In genomic region chr19:28743176-28743793, GRCm38 (mm10) we compare ENCODE assay signal across 9 mouse cellular contexts.
A peak's percentile ranks its signal among the peaks of the same experiment; 100 is the strongest.
DNase-seq lines count a peak whose midpoint lies in the region; ATAC-seq and TF ChIP-seq lines count a peak whose summit lies in the region.
"Had no signal": no experiment of that assay in that cellular context is flagged by ENCODE, and none has a peak within 500 bp of the region (broad histone marks: within the 10 kb centered on the region; RNA-seq: fewer than 3 reads in every experiment).

No protein-coding gene starts in this region.

- 72% methylated on average over 5 of the region's 5 CpGs for WGBS in limb, embryonic 14.5 days
- 91% methylated on average over 5 of the region's 5 CpGs for WGBS in limb, embryonic 10.5 days

- ATAC-seq in limb, embryonic 14.5 days (ENCODE audit: low FRiP score, low read depth) = no peak
- ATAC-seq in CD4-positive, CD25-positive, alpha-beta regulatory T cell, adult 4 months = no peak

- no peaks in the 10 kb centered on the region for H3K9me3 ChIP-seq in limb, embryonic 14.5 days (ENCODE audit: control insufficient read depth, low read length)
- H3K9me3 ChIP-seq in limb, embryonic 10.5 days (replicated peaks) = no peaks in the 10 kb centered on the region
- H3K9me3 ChIP-seq: liver, embryonic 15.5 days had no signal

- no peak overlapping the region for H3K9ac ChIP-seq in limb, embryonic 14.5 days (ENCODE audit: low read depth, low read length, severe bottlenecking)
- H3K9ac ChIP-seq: liver, embryonic 15.5 days had no signal

- no peak for TF ChIP-seq CTCF in brain, embryonic 14.5 days (IDR thresholded peaks at IDR 0.05; ENCODE audit: borderline replicate concordance, extremely low read depth, insufficient read depth, insufficient read length)

- no peak overlapping the region for H3K4me2 ChIP-seq in limb, embryonic 14.5 days (replicated peaks; ENCODE audit: low read depth, low read length, severe bottlenecking)
- peak overlapping the region; percentile 13 for H3K4me2 ChIP-seq in myocyte (ENCODE audit: low read depth)
- H3K4me2 ChIP-seq: liver, embryonic 15.5 days had no signal

- peak; percentile 57 for DNase-seq in limb, embryonic 14.5 days (ENCODE audit: low spot score)
- no peak for DNase-seq in limb, embryonic 10.5 days (ENCODE audit: low spot score)
- DNase-seq in brain, embryonic 14.5 days (ENCODE audit: low read depth) = peak; percentile 22
- peak; percentile 75 for DNase-seq in heart, postnatal 4 days
- no peak for DNase-seq in thymus, postnatal 10 days (ENCODE audit: low spot score in 2 of 2)
- no peak for DNase-seq in embryo, embryonic 10.5 days (ENCODE audit: low spot score)

- H3ac ChIP-seq in myocyte (ENCODE audit: control insufficient read depth, insufficient read length) = no peak overlapping the region

- H3K27ac ChIP-seq in limb, embryonic 14.5 days (replicated peaks; ENCODE audit: low read depth, low read length) = no peak overlapping the region
- no peak overlapping the region for H3K27ac ChIP-seq in limb, embryonic 10.5 days
- H3K27ac ChIP-seq: liver, embryonic 15.5 days had no signal

- H3K79me2 ChIP-seq in myocyte (ENCODE audit: control insufficient read depth, insufficient read depth) = no peaks in the 10 kb centered on the region

- H3K4me1 ChIP-seq in limb, embryonic 14.5 days (ENCODE audit: control insufficient read depth, insufficient read depth, low read length) = no peaks in the 10 kb centered on the region
- H3K4me1 ChIP-seq in limb, embryonic 10.5 days = no peaks in the 10 kb centered on the region
- H3K4me1 ChIP-seq: liver, embryonic 15.5 days had no signal

- H3K4me3 ChIP-seq in limb, embryonic 14.5 days (replicated peaks; ENCODE audit: low read length) = no peak overlapping the region
- H3K4me3 ChIP-seq in limb, embryonic 10.5 days = no peak overlapping the region
- H3K4me3 ChIP-seq in myocyte = no peak overlapping the region
- H3K4me3 ChIP-seq: liver, embryonic 15.5 days had no signal

- H3K36me3 ChIP-seq in limb, embryonic 14.5 days (ENCODE audit: control insufficient read depth, insufficient read depth, low read length) = no peaks in the 10 kb centered on the region
- no peaks in the 10 kb centered on the region for H3K36me3 ChIP-seq in limb, embryonic 10.5 days
- H3K36me3 ChIP-seq in myocyte (ENCODE audit: control insufficient read depth, insufficient read depth) = no peaks in the 10 kb centered on the region
- H3K36me3 ChIP-seq: liver, embryonic 15.5 days had no signal

- TF ChIP-seq POLR2A in limb, embryonic 14.5 days (IDR thresholded peaks at IDR 0.05; ENCODE audit: borderline replicate concordance, extremely low read depth, insufficient read depth, insufficient read length) = no peak
- TF ChIP-seq POLR2A in brain, embryonic 14.5 days (IDR thresholded peaks at IDR 0.05; ENCODE audit: borderline replicate concordance, extremely low read depth, insufficient read depth, insufficient read length, poor library complexity, severe bottlenecking) = no peak
- TF ChIP-seq POLR2A in myocyte (IDR thresholded peaks at IDR 0.05; ENCODE audit: insufficient read length, low read depth) = no peak

- no peaks in the 10 kb centered on the region for H3K27me3 ChIP-seq in limb, embryonic 14.5 days (ENCODE audit: control insufficient read depth, insufficient read depth, low read length)
- no peaks in the 10 kb centered on the region for H3K27me3 ChIP-seq in limb, embryonic 10.5 days (ENCODE audit: low read depth, poor library complexity, severe bottlenecking)
- no peaks in the 10 kb centered on the region for H3K27me3 ChIP-seq in myocyte (ENCODE audit: control insufficient read depth, insufficient read depth, insufficient read length)
- H3K27me3 ChIP-seq: liver, embryonic 15.5 days had no signal

TF ChIP-seq in myocyte, 11 proteins besides CTCF, POLR2A, EP300 and RAD21:
- TF ChIP-seq MAX (IDR thresholded peaks at IDR 0.05; ENCODE audit: low read depth) = no peak
- no peak for TF ChIP-seq TCF3 (IDR thresholded peaks at IDR 0.05; ENCODE audit: insufficient read length, low read depth)
- TF ChIP-seq TCF12 (IDR thresholded peaks at IDR 0.05; ENCODE audit: insufficient read depth, poor library complexity, severe bottlenecking) = no peak
- TF ChIP-seq E2F4 (IDR thresholded peaks at IDR 0.05; ENCODE audit: insufficient read depth) = no peak
- no peak for TF ChIP-seq POLR2AphosphoS2 (IDR thresholded peaks at IDR 0.05; ENCODE audit: insufficient read length, low read depth)
- no peak for TF ChIP-seq USF1 (IDR thresholded peaks at IDR 0.05; ENCODE audit: low read depth)
- TF ChIP-seq CEBPB (IDR thresholded peaks at IDR 0.05; ENCODE audit: insufficient read depth, poor library complexity, severe bottlenecking) = no peak

Comparison
In these comparisons a context has a peak if more than half of its experiments do, and no peak if none do; other contexts are left out.
1. DNase-seq: peak in limb, embryonic 14.5 days (single experiment), brain, embryonic 14.5 days (single experiment) and heart, postnatal 4 days (single experiment); none in limb, embryonic 10.5 days (single experiment), thymus, postnatal 10 days (0 of 2) and embryo, embryonic 10.5 days (single experiment).